Mouse (Mus musculus): ENCODE data around the gene Gm45844.
A peak's percentile ranks its signal among the peaks of the same experiment; 100 is the strongest.
"Not testable (repeated sequence)": the region's sequence is repeated elsewhere in the genome, so short reads cannot be mapped to it uniquely, and the experiment has no call there.

Gm45844 gene

DNA sequence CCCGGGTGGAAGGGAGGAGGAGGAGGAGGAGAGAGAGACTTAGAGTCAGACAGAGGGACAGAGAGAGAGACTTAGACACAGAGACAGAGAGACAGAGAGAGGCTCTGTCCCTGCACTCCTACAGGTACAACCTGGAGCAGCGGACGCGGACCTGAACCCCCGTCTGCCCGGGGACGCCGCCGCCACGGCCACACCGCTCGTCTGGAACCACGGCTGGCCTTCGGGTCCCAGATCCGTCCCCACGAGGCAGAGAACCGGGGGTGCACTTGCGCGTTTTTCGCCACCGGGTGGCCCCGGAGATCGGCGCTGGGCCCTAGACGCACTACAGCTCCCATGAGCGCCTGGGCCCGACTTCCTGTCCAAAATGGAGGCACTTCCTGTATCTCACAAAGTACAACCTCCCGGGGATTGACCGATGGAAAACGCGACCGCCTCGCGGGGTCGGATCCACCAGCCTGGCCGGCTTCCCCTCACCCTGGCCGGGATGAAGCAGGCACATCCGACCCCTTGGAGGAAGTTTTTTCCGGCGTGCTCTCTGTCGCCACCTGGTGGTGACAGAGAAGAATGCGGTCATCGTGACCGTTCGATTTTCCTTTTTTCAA lies at the start of gene Gm45844:
Gm45844 (minus strand) TSS at position 324 of the 602 bp plus-strand sequence.
- DNase-seq (ENCODE audit: low spot score in 2 of 2): peak; percentile 92 to 93

DNA sequence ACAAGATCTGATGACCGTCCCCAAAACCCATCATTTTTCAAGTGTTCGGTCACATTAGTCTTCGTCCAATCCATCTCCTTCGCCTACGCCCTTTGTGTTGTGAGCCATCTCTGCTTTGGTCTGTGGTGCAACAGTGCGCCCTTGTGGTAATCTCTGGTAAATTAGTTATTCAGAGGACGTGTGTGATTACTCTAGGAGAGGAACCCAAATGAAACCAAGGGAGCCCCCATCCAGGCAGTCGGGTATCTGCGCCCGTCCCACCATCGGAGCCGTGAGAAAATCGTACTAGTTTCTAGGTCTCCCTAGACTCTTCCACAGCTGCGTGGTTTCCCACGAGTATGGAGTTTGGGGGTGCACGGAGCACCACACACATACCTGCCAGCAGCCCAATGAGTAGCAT lies 17.5 kb upstream of the Gm45844 start:
- peak in 1 of 2 experiments; percentile 59 for DNase-seq (ENCODE audit: low spot score in 2 of 2)

DNA sequence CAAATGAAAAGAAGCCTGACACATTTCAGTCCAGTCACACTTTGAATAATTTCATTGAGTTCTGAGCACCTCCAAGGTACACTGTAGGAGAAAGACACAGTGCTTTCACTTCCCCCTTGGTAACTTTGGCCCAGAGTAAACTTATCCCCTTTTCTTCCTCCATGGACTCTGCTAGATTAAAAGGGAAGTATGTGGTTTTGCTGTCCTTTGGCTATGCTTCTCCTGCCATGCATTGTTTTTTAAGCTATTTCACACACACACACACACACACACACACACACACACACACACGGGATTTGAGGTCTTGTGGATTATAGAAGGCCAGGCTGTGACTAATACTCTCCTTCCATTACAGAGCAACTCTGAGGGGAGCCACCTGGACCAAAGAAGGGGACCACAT lies 3.3 kb upstream of the Gm45844 start:
- no peak for DNase-seq (ENCODE audit: low spot score in 2 of 2)

DNA sequence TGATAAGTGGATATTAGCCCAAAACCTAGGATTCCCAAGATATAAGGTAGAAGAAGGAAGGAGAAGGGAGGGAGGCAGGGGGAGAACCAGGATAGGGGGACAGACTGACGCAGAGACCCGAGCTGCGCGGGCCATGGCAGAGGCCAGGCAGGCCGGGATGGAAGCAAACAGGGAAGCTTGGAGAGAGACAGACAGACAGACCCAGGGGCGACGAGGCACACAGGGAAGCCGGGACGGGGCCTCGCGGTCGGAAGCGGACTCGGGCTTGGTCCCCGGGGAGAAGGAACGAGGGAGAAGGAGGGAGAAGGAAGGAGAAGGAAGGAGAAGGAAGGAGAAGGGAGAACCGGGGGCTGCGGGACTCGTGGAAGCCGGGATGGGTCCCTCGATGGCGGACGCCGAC lies 533 bp downstream of the Gm45844 start:
- not testable (repeated sequence) for DNase-seq (ENCODE audit: low spot score in 2 of 2)

DNA sequence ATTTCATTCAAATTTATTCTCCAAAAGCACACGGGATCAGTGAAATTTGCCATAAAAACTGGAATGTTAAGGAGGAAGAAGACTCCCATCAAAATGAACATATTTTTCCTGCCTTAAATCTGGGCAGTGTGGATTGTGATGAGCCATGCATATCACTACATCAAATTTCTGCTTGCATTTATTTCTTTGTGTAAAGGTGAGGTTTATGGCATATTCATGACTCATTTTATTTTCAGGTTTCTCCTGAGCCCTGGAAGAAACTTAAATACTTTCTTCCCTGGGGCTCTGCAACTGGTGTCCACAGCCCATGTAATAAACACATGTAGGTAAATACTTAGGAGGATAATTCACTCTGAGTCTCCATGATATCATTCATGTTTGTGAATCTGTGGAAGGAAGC lies 30.9 kb downstream of the Gm45844 start, which contains the start of gene Vmn2r29:
Vmn2r29 (minus strand) TSS at position 101 of the 400 bp plus-strand sequence.
- DNase-seq (ENCODE audit: low spot score in 2 of 2): not testable (repeated sequence)

DNA sequence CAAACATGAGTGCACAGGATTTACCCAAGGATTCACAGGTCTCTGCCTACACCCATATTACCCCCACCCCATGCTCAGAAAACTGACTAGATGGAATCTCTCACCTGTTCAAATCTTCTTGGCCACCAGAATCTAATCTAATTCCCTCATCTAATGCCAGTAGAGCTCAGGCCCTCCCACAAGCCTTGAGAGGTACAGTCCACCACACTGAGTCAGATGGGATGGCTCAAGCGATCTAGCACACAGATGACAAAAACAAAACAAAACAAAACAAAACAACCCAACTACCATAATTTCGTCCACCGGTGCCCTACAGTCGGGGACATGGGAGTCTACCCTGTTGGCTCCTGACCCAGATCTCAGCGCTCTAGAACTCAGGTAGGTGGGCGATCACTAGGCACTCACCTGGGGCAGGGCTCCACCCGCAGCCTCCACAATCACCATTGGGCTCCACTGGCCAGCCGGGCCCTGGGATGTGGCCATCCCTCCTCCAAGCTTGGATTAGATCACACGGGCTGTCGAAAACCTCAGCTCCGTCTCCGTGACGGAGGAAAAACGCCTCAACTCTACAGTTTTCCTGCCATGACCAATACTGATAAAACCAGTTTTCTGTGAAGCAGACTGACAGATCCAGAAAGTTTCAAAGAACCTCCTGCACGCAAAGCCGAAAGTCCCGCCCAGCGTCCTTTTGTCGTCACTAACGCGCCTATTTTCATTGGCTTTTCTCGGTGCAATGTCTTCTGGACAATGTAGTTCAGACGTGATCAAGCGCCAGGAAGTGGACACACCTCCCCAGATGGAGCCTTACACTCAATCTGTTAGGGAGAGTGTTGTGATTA lies 68.6 kb downstream of the Gm45844 start, which contains the start of gene Zfp772:
Zfp772 (minus strand) TSS at position 686 of the 839 bp plus-strand sequence.
- DNase-seq (ENCODE audit: low spot score in 2 of 2): peak; percentile 25 to 50

DNA sequence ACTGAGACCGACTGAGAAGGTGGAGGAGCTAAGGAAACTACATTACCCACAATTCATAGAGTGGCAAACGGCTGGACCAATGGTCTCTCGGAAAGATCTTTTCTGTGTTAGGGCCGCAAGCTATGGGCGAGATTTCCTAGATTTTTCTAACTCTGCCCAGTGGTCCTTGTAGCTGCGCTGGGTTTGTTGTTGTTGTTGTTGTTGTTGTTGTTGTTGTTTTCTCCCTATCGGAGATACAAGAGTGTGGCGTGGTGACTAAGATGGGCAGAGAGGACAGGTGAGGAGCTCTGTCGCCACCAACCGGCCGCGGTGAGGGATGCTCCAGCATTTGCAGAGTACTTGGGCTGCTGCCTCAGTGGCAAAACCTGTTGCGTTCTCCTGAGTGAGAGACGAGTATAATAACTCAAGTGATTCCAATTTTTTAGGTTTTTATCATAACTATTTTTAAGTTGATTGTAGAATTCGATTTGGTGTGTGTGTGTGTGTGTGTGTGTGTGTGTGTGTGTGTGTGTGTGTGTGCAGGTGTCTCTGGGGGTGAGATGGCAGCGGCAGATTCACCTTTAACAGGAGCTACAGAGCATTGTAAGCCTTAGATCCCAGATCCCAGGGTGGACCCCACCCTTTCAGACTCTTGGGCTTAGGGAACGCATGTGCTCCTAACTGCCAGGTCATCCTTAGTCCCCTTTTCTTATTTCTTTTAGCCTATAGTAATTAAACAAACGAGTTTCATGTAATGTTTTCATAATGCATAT lies 89.7 kb downstream of the Gm45844 start:
- peak; percentile 73 to 75 for DNase-seq (ENCODE audit: low spot score in 2 of 2)

DNA sequence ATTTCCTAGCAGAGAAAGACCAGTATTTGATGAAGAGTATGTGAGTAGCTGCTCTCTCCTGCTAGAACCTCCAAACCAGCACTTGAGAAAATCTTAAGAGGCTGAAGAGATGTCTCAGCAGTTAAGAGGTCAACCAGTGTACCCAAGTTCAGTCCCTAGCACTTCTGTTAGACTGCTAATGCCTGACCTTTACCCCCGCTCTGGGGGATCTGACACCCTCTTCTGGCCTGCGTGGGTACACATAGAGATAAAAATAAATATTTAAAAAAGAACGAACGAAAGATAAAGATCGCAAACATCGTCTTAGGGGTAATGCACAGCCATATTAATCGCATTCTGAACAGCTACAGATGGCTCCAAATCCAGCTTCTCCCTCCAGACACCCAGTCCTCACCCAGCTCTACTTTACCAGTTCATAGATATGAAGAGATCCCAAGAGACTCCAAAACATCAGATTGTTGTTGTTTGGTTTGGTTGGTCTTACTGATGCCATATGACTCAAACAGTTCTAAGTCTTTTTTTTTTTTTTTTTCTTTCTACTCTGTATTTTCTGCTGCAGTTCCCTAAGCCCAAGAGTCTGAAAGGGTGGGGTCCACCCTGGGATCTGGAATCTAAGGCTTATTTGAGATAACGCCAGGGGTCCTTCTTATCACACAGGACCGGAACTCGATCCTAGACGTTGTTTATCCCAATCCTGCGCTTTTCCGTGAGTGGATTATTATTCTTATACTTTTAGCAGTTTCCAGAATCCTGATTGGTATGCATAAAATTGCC lies 90.5 kb downstream of the Gm45844 start:
- no peak for DNase-seq (ENCODE audit: low spot score in 2 of 2)

DNA sequence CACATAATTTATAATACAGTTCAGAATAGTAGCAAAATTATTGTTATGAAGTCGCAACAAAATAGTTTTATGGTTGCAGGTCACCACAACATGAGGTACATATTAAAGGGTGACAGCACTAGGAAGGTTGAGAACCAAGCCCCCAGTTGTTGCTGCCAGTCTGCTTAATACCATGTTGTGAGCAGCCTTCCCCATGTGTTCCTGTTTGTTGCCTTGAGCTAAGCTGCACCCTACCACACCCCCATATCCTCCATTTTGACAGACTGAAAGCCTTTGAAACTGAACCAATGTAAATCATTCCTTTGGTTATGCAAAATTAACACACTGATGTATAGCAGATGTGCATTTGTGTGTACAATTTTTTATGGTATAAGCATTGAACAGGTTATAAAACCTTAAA lies 92.2 kb downstream of the Gm45844 start:
- no peak for DNase-seq (ENCODE audit: low spot score in 2 of 2)

DNA sequence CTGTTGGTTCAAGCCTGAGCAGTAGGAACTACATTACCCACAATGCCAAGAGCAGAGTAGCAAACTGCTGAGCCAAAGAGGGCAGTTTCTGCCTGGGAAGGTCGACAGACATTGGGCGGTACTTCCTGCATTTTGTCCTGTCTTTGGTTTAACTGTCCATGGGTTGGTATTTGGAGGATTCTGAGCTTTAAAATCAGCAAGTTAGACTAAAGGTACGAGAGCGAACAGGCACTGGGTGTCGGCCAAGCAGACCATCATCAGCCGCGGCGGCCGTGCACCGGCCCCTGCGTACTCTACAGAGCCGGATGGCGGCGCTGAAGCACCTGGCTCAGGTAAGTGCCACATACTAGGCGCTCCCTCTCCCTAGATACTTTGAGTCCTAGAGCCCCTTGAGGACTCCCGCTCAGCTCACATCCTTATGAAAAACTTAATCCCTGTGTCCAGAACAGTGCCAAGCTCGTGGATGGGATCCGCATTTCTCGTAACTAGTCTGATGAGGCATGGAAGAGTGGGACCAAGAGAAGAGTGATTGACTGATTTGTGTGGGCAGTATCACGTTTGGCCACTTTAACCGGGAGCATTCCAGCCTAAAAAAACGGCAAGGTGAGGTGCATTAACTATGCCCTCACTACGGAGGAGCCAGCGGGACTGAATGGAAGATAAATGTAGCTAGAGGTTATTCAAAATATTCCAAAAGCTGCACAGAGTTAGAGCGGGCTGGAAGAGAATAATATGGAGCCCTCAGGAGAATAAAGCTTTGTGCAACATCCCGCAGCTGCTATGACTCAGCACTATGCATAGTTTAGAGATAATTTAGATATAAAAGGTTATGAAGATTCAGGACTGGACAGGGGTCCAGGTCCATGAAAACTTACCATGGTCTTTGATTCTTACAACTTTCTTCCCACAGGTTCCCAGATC lies 106.6 kb downstream of the Gm45844 start, which contains the start of gene Zfp418:
Zfp418 (plus strand) TSS at position 104 of the 921 bp plus-strand sequence.
- peak; percentile 67 to 79 for DNase-seq (ENCODE audit: low spot score in 2 of 2)

Measured in right cerebral cortex, postnatal 36 days (tissue).